Mouse (Mus musculus) forebrain, embryonic 12.5 days (tissue): Measurements from ENCODE around the gene Prss36. TPM values are rescaled to one million over a fixed set of nuclear protein-coding genes. Genes with fewer than 3 reads are reported as not detected.

ENCODE experiments used
- ATAC-seq: fragments of 200-750 bp; cut with Nextera tagmentation; 2 replicates; pipeline ENCODE4 v1.8.0; 2017; ENCODE audit warnings: moderate TSS enrichment; ENCODE audit not compliant: low FRiP score
- H3K27ac ChIP-seq: fragments of 300-500 bp; sonication (generic); 2 replicates; pipeline ENCODE4 v1.5.1; 2016; ENCODE audit warnings: mild to moderate bottlenecking
- H3K27me3 ChIP-seq: fragments of 300-500 bp; sonication (generic); 2 replicates; pipeline ENCODE4 v1.6.1; 2016; ENCODE audit warnings: mild to moderate bottlenecking
- H3K36me3 ChIP-seq: fragments of 300-500 bp; sonication (generic); replicated peaks from 2 replicates; pipeline ENCODE4 v1.6.1; 2016; ENCODE audit warnings: mild to moderate bottlenecking
- H3K4me1 ChIP-seq: fragments of 300-500 bp; sonication (generic); 2 replicates; pipeline ENCODE4 v1.6.1; 2016
- H3K4me2 ChIP-seq: fragments of 300-500 bp; sonication (generic); 2 replicates; pipeline ENCODE4 v1.6.1; 2016; ENCODE audit warnings: mild to moderate bottlenecking, moderate library complexity
- H3K4me3 ChIP-seq: fragments of 300-500 bp; sonication (generic); replicated peaks from 2 replicates; pipeline ENCODE4 v1.5.1; 2016; ENCODE audit warnings: mild to moderate bottlenecking
- H3K9ac ChIP-seq: fragments of 300-500 bp; sonication (generic); 2 replicates; pipeline ENCODE4 v1.6.1; 2016; ENCODE audit warnings: mild to moderate bottlenecking
- H3K9me3 ChIP-seq: fragments of 300-500 bp; sonication (generic); 2 replicates; pipeline ENCODE4 v1.6.1; 2016
- WGBS: fragments of 180-500 bp; shearing (Covaris S2); methylation state at CpG from one replicate; pipeline ENCODE4 v1.1.7; 2016; 5-methylcytosine and 5-hydroxymethylcytosine counted together
- polyA plus RNA-seq: library from polyadenylated mRNA; unstranded; fragments of >200 nt; fragmentation: Nextera tagmentation; extraction: Ambion mirVana; gene quantifications from 2 replicates; pipeline ENCODE4 v1.2.1, GENCODE M21; 2016

The Prss36 gene
- 8.4 and 9.0 TPM in 2 replicates for polyA plus RNA-seq

DNA sequence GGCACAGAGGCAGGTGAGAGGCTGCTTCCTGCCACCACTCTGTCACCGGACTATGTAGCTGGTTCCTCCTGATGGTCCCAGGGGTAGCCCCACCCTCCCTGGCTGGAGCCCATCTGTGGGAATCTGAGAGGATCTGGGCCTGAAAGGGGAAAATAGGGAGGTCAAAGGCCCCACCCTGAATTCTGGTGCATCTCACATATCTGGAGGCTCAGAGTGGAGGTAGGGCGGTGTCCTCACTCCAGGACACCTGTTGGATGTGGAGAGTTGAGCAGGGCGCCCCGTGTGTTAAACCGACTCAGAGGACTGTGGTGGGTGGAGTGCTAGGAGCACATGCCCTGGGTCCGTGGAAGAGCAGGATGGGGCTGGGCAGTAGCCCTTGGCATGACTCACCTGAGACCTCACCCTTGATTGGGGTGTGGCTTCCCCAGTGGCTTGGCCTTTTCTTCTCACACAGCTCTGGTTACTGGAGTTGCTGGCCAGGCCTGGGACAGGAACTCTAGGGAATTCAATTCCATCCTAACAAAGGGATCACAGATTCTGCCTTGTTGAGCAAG lies at the start of gene Prss36:
Gene Prss36 (minus strand): TSS at position 256 of the 554 bp plus-strand sequence.
- H3K36me3 ChIP-seq, result no peaks in the 10 kb centered on the region
- no peak for ATAC-seq
- 83% methylated on average over 6 of the region's 6 CpGs for WGBS
- H3K27me3 ChIP-seq, result peaks cover 35% of the 10 kb centered on the region
- H3K9ac ChIP-seq, result no peak within 1 kb of the TSS
- H3K9me3 ChIP-seq, result no peaks in the 10 kb centered on the region
- no peaks in the 10 kb centered on the region for H3K4me1 ChIP-seq
- no peak within 1 kb of the TSS for H3K27ac ChIP-seq
- no peak within 1 kb of the TSS for H3K4me3 ChIP-seq
- H3K4me2 ChIP-seq, result no peak within 1 kb of the TSS

DNA sequence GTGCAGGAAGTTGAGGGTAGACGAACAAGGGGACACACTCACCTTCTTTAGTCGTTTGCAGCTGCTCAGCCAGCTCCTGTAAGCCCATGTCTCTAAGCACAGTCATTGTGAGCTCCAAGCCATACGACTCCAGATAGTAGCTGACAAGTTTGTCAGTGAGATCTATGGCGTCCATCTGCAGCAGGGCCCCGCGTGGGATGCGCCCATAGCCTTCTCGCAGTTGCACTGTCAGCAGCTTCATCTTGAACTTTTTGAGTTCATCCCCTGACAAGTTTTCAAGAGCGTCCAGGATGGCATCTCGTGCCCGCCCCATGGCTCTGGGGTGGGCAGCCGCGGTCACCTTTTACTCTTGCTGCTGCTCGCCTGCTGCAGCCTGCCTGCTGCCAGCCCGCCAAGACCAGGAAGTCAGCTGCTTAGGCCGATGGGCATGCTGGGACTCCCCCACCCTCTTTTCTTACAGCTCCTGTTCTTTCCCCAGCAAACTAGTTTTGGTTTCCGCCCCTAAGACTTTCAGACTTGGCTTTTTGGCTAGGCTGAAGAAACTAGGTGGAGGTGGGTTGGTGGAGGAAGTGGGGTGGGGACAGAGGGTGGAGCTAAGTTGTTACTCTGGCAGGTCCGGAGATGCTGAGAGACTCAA lies 46.9 kb upstream of the Prss36 start, which contains the start of gene Pycard:
Gene Pycard (minus strand): TSS at position 527 of the 637 bp plus-strand sequence.
- Histone ChIP-seq H3K9me3 (no peaks in the 10 kb centered on the region), H3K27me3 (no peaks in the 10 kb centered on the region), H3K9ac (no peak within 1 kb of the TSS), H3K4me2 (peak within 1 kb of the TSS; percentile 21; the same call in 1 of the 2 replicates), H3K4me1 (0 out of 2 replicates have a peak, but pooled peaks cover 4% of the 10 kb centered on the region), H3K4me3 (no peak within 1 kb of the TSS), H3K36me3 (peaks cover 21% of the 10 kb centered on the region), H3K27ac (no peak within 1 kb of the TSS)
- no peak for ATAC-seq
- WGBS, result 25% methylated on average over 18 of the region's 18 CpGs

DNA sequence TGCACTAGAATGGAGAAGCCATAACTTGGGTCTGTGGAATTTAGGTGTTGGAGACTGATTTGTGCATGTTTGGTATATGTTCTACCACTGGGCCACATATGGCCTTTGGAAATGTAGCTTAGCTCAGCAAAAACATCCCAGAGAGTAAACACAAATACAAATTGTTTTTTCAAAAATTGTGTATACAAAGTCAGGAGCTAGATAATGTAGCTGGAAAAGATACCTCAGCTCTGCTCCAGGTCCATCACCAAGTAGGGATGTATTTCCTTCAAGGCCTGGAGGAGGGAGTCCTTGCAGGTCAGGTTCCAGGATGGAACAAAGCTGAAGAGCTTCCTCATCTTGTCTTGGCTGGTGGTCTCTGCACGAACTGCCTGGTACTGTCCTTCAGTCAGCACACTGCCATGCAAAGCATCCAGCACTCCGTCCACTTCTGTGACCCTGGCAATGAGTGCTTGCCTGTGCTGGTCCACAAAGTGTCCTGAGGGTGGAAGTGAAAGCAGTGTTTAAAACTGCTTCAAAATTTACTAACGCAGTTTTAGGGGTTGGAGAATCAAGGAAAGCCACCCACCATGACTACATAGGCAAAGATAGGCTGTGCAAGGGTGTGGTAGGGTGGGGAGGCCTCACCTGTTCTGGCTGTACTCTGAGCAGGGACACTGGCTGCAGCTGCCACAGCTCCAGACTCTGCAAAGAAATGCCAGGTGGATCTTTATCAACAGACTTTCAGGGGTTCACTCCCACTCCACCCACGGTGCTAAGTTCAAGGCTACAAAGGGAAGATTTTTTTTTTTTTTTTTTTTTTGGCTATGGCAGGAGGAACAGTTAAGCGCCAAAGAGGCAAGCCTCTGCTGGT lies 46.2 kb upstream of the Prss36 start:
- ATAC-seq, result peak; percentile 36; the same call in 1 of the 2 replicates

DNA sequence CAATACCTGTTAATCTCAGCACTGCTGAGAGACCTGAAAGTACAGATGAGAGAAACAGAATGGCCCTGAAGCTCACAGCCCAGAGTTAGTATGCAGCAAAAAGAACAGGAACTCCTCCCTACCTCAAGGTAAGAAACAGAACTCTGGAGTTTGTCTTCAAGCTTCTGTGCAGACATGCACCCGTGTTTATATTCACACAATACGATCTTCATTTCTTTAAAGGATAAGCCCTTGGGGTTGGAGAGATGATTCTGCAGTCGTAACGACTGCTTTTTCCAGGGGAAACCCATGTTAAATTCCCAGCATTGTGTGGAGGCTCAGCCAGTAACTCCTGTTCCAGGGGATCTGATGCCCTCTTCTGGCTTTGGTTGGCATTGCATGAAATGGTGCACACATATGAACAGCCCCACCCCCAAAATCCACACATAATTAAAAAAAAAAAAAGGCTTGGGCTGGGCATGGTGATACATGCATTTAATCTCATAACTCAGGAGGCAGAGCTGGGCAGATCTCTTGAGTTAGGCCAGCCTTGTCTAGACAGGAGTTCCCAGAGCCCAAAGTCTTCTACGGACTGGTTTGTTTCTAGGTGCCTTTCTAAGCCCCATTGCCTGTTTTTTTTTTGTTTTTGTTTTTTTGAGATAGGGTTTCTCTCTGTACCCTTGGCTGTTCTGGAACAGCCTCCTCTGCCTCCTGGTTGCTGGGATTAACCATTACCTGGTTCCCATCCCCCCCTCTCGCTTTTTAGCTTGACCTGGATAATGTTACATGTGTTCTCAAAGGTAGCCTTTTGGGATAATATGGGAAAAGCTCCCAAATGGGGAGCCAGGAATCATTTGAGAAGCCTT lies 45.3 kb upstream of the Prss36 start:
- H3K4me1 ChIP-seq, result 0 out of 2 replicates have a peak, but pooled peaks cover 4% of the 10 kb centered on the region
- peak overlapping the region; percentile 47; the same call in 1 of the 2 replicates for H3K27ac ChIP-seq
- no peak overlapping the region for H3K4me2 ChIP-seq
- WGBS, result 52% methylated on average over 6 of the region's 6 CpGs
- peak; percentile 67 for ATAC-seq
- no peaks in the 10 kb centered on the region for H3K9me3 ChIP-seq
- H3K27me3 ChIP-seq, result no peaks in the 10 kb centered on the region
- H3K36me3 ChIP-seq, result peaks cover 37% of the 10 kb centered on the region
- no peak overlapping the region for H3K4me3 ChIP-seq
- no peak overlapping the region for H3K9ac ChIP-seq

More for the DNA sequence above, 46.2 kb upstream of the Prss36 start:
- Histone ChIP-seq H3K4me1 (0 out of 2 replicates have a peak, but pooled peaks cover 4% of the 10 kb centered on the region), H3K27ac (no peak overlapping the region), H3K9ac (no peak overlapping the region), H3K27me3 (no peaks in the 10 kb centered on the region), H3K4me2 (no peak overlapping the region), H3K4me3 (no peak overlapping the region), H3K36me3 (peaks cover 28% of the 10 kb centered on the region), H3K9me3 (no peaks in the 10 kb centered on the region)
- 48% methylated on average over 5 of the region's 5 CpGs for WGBS

DNA sequence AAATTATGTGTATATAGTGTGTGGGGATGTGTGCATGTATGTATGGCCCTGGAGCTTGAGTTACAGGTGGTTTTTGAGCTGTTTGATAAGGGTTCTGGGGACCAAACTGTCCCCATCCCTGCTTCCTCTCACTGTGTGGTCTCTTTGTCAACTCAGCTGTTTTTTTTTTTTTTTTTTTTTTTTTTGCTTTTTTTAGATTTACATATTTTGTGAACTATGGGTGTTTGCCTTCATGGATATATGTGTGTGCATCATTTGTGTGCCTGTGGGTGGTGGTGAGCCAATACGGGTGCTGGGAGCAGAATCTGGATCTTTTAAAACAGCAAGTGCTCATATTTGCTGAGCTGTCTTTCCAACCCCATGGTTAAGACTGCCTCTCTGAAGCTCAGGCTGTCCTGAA lies 42.4 kb upstream of the Prss36 start:
- H3K9ac ChIP-seq, result no peak overlapping the region
- H3K9me3 ChIP-seq, result no peaks in the 10 kb centered on the region
- H3K4me3 ChIP-seq, result no peak overlapping the region
- 0 out of 2 replicates have a peak, but pooled peaks cover 4% of the 10 kb centered on the region for H3K4me1 ChIP-seq
- no peak overlapping the region for H3K4me2 ChIP-seq
- H3K36me3 ChIP-seq, result peaks cover 66% of the 10 kb centered on the region
- ATAC-seq, result no peak
- WGBS, result 91% methylated on average over 1 of the region's 1 CpGs
- no peak overlapping the region for H3K27ac ChIP-seq
- no peaks in the 10 kb centered on the region for H3K27me3 ChIP-seq

DNA sequence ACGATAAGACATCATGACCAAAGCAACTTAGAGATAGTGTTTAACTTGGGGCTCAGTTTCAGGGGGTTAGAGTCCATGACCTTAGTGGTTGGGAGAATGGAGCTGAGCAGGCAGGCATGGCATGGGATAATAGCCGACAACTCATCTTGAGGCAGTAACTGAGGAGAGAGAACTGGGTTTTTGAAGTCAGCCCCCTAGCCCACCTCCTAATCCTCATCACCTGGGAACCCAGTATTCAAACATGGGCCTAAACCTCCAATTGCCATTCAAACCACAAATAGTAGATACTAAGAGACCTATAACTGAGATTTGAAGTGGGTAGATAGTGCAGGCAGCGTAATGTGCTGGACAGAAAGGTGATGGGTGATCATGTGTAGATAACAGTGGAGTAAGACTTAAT lies 34.1 kb upstream of the Prss36 start:
- WGBS, result 89% methylated on average over 3 of the region's 3 CpGs
- Histone ChIP-seq H3K9me3 (no peaks in the 10 kb centered on the region), H3K9ac (no peak overlapping the region), H3K36me3 (peaks cover 97% of the 10 kb centered on the region), H3K4me3 (no peak overlapping the region), H3K27ac (no peak overlapping the region), H3K4me2 (no peak overlapping the region), H3K27me3 (no peaks in the 10 kb centered on the region), H3K4me1 (no peaks in the 10 kb centered on the region)
- ATAC-seq, result no peak

DNA sequence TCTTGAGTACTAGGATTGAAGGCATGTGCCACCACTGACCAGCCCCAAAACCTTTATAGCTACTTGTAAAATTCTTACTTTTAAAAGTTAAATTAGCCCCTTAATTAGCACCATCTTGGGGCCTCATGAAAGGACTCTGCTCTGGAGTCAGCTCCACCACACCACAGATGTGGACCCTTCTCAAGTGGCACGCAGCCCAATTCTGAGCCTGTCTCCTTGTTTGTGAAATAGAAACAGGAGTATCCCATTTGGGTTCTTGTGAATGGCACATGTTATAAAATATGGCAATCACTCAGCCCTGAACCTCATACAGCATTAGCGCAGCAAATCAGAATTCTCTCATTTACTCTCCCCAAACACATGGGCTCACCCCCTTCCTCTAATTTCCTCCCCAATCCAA lies 32.3 kb upstream of the Prss36 start:
- H3K27me3 ChIP-seq, result no peaks in the 10 kb centered on the region
- no peak overlapping the region for H3K4me2 ChIP-seq
- H3K27ac ChIP-seq, result no peak overlapping the region
- H3K36me3 ChIP-seq, result peaks cover 97% of the 10 kb centered on the region
- no peaks in the 10 kb centered on the region for H3K9me3 ChIP-seq
- H3K4me3 ChIP-seq, result no peak overlapping the region
- 99% methylated on average over 2 of the region's 2 CpGs for WGBS
- ATAC-seq, result no peak
- no peak overlapping the region for H3K9ac ChIP-seq
- H3K4me1 ChIP-seq, result no peaks in the 10 kb centered on the region

DNA sequence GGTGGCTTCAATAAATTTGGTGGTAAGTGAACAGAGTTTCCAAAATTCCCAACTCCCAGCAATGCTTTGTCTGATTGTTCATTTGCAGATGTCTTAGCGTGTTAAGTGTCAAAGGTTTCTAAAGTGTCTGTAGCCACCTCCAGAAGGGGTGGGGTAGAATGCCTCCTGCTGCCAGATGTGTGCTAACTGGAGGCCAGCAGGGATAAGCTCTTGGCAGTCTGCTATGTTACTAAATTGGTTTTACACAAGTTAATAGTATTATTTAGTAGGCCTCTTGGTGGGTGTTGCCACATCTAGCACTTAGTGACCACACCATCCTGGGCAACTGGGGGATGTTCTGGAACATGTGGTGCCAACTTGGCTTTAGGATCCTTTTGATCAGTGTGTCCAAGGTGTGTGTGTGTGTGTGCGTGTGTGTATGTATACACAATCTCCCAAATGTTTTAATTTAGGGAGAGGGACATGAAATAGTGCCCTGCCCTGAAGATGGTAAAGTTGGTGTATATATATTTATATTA lies 27.9 kb upstream of the Prss36 start:
- no peaks in the 10 kb centered on the region for H3K27me3 ChIP-seq
- no peak overlapping the region for H3K27ac ChIP-seq
- H3K4me3 ChIP-seq, result no peak overlapping the region
- WGBS, result 87% methylated on average over 2 of the region's 2 CpGs
- H3K9ac ChIP-seq, result no peak overlapping the region
- no peak for ATAC-seq
- peaks cover 12% of the 10 kb centered on the region for H3K4me1 ChIP-seq
- no peaks in the 10 kb centered on the region for H3K9me3 ChIP-seq
- H3K36me3 ChIP-seq, result peaks cover 95% of the 10 kb centered on the region
- H3K4me2 ChIP-seq, result no peak overlapping the region

DNA sequence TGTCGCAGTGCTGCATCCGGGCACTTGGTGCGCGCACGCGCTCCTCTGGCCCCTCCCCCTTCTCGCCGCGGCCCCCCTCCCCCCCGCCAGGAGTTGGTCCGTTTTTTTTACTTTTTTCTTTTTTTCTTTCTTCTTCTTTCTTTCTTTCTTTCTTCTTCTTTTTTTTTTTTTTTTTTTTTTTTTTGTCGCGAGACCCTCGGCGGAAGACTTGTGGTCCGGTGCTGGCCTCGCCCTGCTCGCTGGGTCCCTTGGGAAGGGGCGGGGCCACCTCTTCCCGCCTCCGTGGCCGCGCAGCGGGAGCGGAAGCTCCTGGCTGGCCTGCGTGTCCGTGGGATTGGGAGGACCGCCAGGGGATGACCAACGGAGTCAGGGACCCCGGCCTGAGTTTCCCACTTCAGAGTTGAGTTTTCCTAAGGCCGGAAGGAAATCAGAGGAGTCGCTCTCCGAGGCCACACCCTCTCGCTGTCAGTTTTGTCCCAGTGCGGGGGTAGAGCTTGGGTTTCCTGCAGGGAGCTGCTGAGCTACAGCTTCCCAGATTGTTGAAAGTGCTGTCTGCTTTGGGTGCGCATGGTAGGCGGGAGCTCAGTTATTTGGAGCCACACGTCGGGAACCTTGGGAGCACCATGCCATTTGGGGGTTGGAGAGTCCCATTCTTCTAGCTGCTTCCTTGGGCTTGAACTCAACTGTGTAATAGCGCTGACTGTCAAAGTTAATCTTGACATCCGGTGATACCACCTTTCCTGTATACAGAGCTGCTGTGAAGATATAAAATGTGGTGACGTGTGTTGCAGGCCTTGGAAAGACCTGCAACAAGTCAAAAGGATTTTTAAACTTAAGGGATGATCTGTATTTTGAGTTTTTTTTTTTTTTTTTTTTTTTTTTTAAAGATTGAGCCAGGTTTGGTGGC lies 21.6 kb upstream of the Prss36 start:
- ATAC-seq, result peak; percentile 47; the same call in 1 of the 2 replicates
- Histone ChIP-seq H3K9ac (peak overlapping the region; percentile 98), H3K9me3 (no peaks in the 10 kb centered on the region), H3K4me1 (peaks cover 27% of the 10 kb centered on the region), H3K27me3 (no peaks in the 10 kb centered on the region), H3K4me3 (peak overlapping the region; percentile 97), H3K36me3 (peaks cover 35% of the 10 kb centered on the region), H3K27ac (peak overlapping the region; percentile 98), H3K4me2 (peak overlapping the region; percentile 80)
- WGBS, result under 1% methylated on average over 40 of the region's 42 CpGs

DNA sequence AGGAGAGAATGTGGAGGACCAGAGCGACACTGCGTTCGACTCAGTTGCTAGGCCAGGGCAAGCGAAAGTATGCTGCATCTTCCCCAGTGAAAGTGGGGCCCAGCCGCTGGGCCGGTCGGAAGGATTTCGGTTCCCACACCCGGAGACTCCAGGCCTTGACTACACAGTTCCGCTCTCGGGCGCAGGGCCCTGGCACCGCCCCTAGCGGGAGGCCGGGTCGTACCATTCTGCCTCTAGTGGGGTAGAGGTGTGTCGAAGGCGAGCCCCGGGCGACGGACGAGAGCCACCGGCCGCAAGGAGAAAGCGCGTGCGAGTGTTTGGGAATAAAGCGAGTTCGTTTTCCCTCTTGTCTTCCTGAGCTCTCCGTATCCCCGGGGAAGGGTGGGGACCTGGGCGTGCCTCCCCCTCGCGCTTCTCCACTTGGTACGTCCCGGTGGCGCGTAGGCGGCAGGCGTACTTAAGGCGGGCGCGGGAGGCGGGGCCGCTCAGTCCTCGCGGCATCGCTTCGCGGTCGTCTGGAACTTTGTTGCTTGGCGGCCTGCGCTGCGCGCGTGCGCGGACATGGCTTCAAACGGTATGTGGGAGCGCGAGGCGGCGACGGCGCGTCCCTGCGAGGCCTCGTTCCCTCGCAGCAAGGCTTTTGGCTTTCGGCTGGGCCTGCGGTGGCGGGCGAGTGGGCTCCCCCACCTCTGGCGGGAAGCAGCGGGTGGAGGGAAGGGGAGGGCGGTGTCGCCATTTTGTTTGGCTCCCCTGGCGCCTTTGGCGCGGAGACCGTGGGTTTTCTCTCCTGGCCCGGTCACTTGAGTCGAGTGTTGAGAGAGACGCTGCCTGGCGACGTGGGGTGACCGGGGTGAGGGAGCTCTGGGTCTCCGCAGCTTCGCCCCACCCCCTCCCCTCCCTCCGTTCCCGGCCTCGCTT lies 20.7 kb upstream of the Prss36 start, which contains the start of gene Fus:
Gene Fus (plus strand): TSS at position 454 of the 918 bp plus-strand sequence.
- Histone ChIP-seq H3K27me3 (no peaks in the 10 kb centered on the region), H3K9me3 (no peaks in the 10 kb centered on the region), H3K27ac (peak within 1 kb of the TSS; percentile 98), H3K4me1 (peaks cover 27% of the 10 kb centered on the region), H3K4me2 (peak within 1 kb of the TSS; percentile 80), H3K36me3 (peaks cover 26% of the 10 kb centered on the region), H3K9ac (peak within 1 kb of the TSS; percentile 98), H3K4me3 (peak within 1 kb of the TSS; percentile 97)
- under 1% methylated on average over 87 of the region's 92 CpGs for WGBS
- ATAC-seq, result peak; percentile 94
